Mouse (Mus musculus) MEL (cell line): ENCODE data around the gene Rabgap1l.

Experiments
- CTCF ChIP-seq, 3 experiments: IDR thresholded peaks in 2 of 3; conservative IDR thresholded peaks in 1 of 3; 2 replicates each; pipeline ENCODE4 v1.5.1; 2011 to 2012; ENCODE audit warnings: low read length in 3 of 3, low read depth in 2 of 3, mild to moderate bottlenecking in 2 of 3, improper control_type of control experiment in 1 of 3, inconsistent platforms in 1 of 3, mixed read lengths in 1 of 3, moderate library complexity in 1 of 3; ENCODE audit not compliant: control insufficient read depth in 1 of 3, insufficient read depth in 1 of 3, poor library complexity in 1 of 3, severe bottlenecking in 1 of 3
- ELF1 ChIP-seq: IDR thresholded peaks from 2 replicates; pipeline ENCODE4 v1.6.1; 2014; ENCODE audit warnings: low read depth, mild to moderate bottlenecking, inconsistent platforms, low read length, improper control_type of control experiment, moderate library complexity
- HCFC1 ChIP-seq: IDR thresholded peaks from 2 replicates; pipeline ENCODE4 v1.6.1; 2012; ENCODE audit warnings: low read depth, mild to moderate bottlenecking, inconsistent platforms, low read length, improper control_type of control experiment, moderate library complexity
- TBP ChIP-seq: IDR thresholded peaks from 2 replicates; pipeline ENCODE4 v1.8.0; 2011; ENCODE audit warnings: low read depth, low read length, improper control_type of control experiment
- USF1 ChIP-seq: IDR thresholded peaks from 2 replicates; pipeline ENCODE4 v1.6.1; 2014; ENCODE audit warnings: low read depth, mild to moderate bottlenecking, inconsistent platforms, low read length, improper control_type of control experiment, moderate library complexity

- no peak for TF ChIP-seq USF1
- TF ChIP-seq ELF1: no peak
- no peak for TF ChIP-seq TBP
- no peak for TF ChIP-seq CTCF (IDR thresholded peaks at IDR 0.05 in 2 of 3, conservative IDR thresholded peaks at IDR 0.05 in 1 of 3; ENCODE audit: control insufficient read depth in 1 of 3, insufficient read depth in 1 of 3, low read depth in 2 of 3, low read length in 3 of 3, poor library complexity in 1 of 3, severe bottlenecking in 1 of 3)
- TF ChIP-seq HCFC1: no peak
Observed at GRCm38 (mm10) chr1:160371696-160372095, 421.3 kb downstream of the Rabgap1l start.
